Mouse (Mus musculus) lung, embryonic 16.5 days (tissue): ENCODE data around the gene Rhot1. TPM values are rescaled to one million over a fixed set of nuclear protein-coding genes. Genes with fewer than 3 reads are reported as not detected.

Experiments used
- ATAC-seq: fragments of 200-750 bp; cut with Nextera tagmentation; 2 replicates; pipeline ENCODE4 v1.8.0; 2017; ENCODE audit warnings: low read depth, mild to moderate bottlenecking, moderate library complexity
- H3K27ac ChIP-seq: fragments of 300-500 bp; sonication (generic); 2 replicates; pipeline ENCODE4 v1.5.1; 2014; ENCODE audit warnings: mild to moderate bottlenecking, control low read depth, low read length
- H3K27me3 ChIP-seq: fragments of 300-500 bp; sonication (generic); 2 replicates; pipeline ENCODE4 v1.6.1; 2014; ENCODE audit warnings: low read depth, low read length, mixed read lengths; ENCODE audit not compliant: control insufficient read depth, insufficient read depth
- H3K36me3 ChIP-seq: fragments of 300-500 bp; sonication (generic); 2 replicates; pipeline ENCODE4 v1.6.1; 2014; ENCODE audit warnings: low read length; ENCODE audit not compliant: control insufficient read depth, insufficient read depth
- H3K4me1 ChIP-seq: fragments of 300-500 bp; sonication (generic); replicated peaks from 2 replicates; pipeline ENCODE4 v1.6.1; 2014; ENCODE audit warnings: low read length, mixed read lengths; ENCODE audit not compliant: control insufficient read depth, insufficient read depth
- H3K4me2 ChIP-seq: fragments of 300-500 bp; sonication (generic); 2 replicates; pipeline ENCODE4 v1.6.1; 2014; ENCODE audit warnings: low read depth, low read length, control low read depth
- H3K4me3 ChIP-seq: fragments of 300-500 bp; sonication (generic); 2 replicates; pipeline ENCODE4 v1.5.1; 2014; ENCODE audit warnings: mild to moderate bottlenecking, low read length, control low read depth
- H3K9ac ChIP-seq: fragments of 300-500 bp; sonication (generic); 2 replicates; pipeline ENCODE4 v1.6.1; 2014; ENCODE audit warnings: low read length, control low read depth
- H3K9me3 ChIP-seq: fragments of 300-500 bp; sonication (generic); 2 replicates; pipeline ENCODE4 v1.6.1; 2016; ENCODE audit warnings: low read length; ENCODE audit not compliant: control insufficient read depth
- WGBS: fragments of 180-500 bp; shearing (Covaris S2); extraction: QIAGEN DNeasy Blood & Tissue Kit; methylation state at CpG from one replicate; pipeline ENCODE4 v1.1.7; 2014; 5-methylcytosine and 5-hydroxymethylcytosine counted together
- polyA plus RNA-seq: library from polyadenylated mRNA; unstranded; fragments of >200 nt; fragmentation: Nextera tagmentation; extraction: Ambion mirVana; gene quantifications from 2 replicates; pipeline ENCODE4 v1.2.1, GENCODE M21; 2015

Gene Rhot1
- polyA plus RNA-seq, 1 experiment from 2014 or later: 48.5 TPM

DNA sequence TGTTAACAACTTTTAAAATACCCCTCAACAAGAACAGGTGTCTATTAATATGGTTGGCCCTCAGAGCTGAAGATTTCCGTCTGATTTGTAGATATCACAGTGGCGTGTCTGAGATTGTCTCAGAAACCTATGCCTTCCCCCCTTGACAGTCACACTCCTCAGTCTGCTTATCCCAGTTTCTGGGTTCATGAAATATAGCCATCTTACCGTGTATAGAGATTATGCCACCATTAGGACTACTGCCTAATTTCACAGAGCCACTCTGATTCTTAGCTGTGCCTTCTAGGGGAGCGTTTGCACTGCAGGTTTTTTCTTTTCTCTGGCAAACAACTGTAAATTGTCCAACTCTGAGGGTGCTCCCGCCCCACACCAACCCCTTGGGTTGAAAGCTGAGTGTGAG is 62.3 kb downstream of the Rhot1 start:
- Histone ChIP-seq H3K4me2 (no peak overlapping the region), H3K27ac (no peak overlapping the region), H3K27me3 (no peaks in the 10 kb centered on the region), H3K9ac (no peak overlapping the region), H3K9me3 (0 out of 2 replicates have a peak, but pooled peaks cover 3% of the 10 kb centered on the region), H3K36me3 (peaks cover 6% of the 10 kb centered on the region), H3K4me3 (no peak overlapping the region), H3K4me1 (no peaks in the 10 kb centered on the region)
- ATAC-seq: no peak
- WGBS: 73% methylated on average over 5 of the region's 5 CpGs

DNA sequence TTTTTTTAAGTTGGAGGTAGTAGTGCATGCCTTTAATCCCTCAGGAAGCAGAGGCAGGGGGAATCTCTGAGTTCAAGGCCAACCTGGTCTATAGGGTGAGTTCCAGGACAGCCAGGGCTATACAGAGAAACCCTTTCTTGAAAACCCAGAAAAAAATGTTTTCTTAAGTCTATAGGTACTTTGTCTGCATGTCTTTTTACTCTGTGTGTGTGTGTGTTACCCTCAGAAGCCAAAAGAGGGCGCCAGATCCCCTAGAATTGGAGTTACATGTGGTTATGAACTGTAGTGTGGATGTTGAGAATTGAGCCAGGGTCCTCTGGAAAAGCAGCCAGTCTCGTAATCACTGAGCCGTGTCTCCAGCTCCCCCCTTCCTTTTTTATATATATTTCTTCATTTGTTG is 66.2 kb downstream of the Rhot1 start:
- whole genome bisulfite sequencing: 43% methylated on average over 3 of the region's 3 CpGs
- Histone ChIP-seq H3K4me3 (no peak overlapping the region), H3K27me3 (no peaks in the 10 kb centered on the region), H3K9me3 (0 out of 2 replicates have a peak, but pooled peaks cover 3% of the 10 kb centered on the region), H3K36me3 (no peaks in the 10 kb centered on the region), H3K9ac (no peak overlapping the region), H3K4me2 (no peak overlapping the region), H3K27ac (no peak overlapping the region), H3K4me1 (no peaks in the 10 kb centered on the region)
- ATAC-seq: no peak

DNA sequence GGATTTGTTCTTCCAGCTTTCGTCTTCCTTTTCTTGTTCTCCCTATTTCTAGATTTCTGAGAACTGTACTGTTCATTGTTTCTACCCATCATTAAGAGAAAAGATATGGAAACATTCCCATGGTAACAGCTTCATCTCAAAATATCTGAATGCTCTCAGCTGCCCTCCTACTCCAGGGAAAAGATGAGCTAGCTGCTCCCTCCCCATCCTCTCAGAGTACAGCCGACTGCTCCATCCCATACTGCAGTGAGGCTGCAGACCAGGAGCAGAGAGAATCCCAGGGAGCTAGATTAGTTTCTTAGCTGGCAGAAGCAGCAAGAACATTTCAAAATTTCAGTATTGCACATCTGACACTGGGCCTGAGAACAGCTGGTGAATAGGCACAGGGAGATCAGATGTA is 69.2 kb downstream of the Rhot1 start:
- Histone ChIP-seq H3K9me3 (0 out of 2 replicates have a peak, but pooled peaks cover 3% of the 10 kb centered on the region), H3K4me2 (no peak overlapping the region), H3K4me3 (no peak overlapping the region), H3K9ac (no peak overlapping the region), H3K36me3 (no peaks in the 10 kb centered on the region), H3K27ac (no peak overlapping the region), H3K4me1 (no peaks in the 10 kb centered on the region), H3K27me3 (no peaks in the 10 kb centered on the region)
- WGBS: 65% methylated on average over 2 of the region's 2 CpGs
- ATAC-seq: no peak

DNA sequence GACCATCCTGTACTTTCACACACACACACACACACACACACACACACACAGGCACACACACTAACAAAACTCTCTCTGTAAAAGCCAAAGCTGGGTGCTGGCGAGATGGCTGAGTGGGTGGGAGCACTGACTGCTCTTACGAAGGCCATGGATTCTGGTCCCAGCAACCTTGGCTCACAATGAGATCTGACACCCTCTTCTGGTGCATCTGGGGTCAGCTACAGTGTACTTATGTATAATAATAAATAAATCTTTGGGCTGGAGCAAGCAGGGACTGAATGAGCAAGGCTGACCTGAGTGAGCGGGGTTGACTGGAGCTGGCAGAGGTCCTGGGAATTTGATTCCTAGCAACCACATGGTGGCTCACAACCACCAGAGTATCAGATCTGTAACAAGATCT is 75.0 kb downstream of the Rhot1 start:
- Histone ChIP-seq H3K27ac (no peak overlapping the region), H3K36me3 (no peaks in the 10 kb centered on the region), H3K27me3 (no peaks in the 10 kb centered on the region), H3K9ac (no peak overlapping the region), H3K9me3 (no peaks in the 10 kb centered on the region), H3K4me2 (no peak overlapping the region), H3K4me3 (no peak overlapping the region), H3K4me1 (no peaks in the 10 kb centered on the region)
- no peak for ATAC-seq
- WGBS: 58% methylated on average over 3 of the region's 3 CpGs

DNA sequence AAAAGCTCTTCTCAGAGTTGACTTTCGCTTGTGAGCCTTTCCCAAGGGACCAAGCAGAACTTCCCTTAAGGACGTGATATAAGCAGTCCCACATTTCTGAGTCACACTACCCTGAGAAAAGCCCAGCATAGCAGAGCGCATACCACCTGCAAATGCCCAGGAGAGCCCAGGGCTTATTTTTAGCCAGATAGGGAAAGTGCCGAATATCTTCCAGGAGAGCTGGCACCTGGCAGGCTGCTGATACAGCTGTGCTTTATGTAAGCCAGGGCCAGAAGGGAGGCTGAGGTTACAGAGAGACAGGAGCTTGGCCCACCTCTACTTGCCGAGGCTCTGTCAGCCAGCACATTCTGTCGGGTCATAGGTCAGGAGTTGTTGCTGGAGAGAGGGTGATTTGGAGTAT is 75.8 kb downstream of the Rhot1 start:
- no peak overlapping the region for H3K27ac ChIP-seq
- peaks cover 4% of the 10 kb centered on the region; the same call in 1 of the 2 replicates for H3K4me1 ChIP-seq
- H3K4me2 ChIP-seq: no peak overlapping the region
- 37% methylated on average over 6 of the region's 6 CpGs for whole genome bisulfite sequencing
- H3K9ac ChIP-seq: no peak overlapping the region
- no peak for ATAC-seq
- H3K9me3 ChIP-seq: no peaks in the 10 kb centered on the region
- no peak overlapping the region for H3K4me3 ChIP-seq
- H3K27me3 ChIP-seq: no peaks in the 10 kb centered on the region
- no peaks in the 10 kb centered on the region for H3K36me3 ChIP-seq

DNA sequence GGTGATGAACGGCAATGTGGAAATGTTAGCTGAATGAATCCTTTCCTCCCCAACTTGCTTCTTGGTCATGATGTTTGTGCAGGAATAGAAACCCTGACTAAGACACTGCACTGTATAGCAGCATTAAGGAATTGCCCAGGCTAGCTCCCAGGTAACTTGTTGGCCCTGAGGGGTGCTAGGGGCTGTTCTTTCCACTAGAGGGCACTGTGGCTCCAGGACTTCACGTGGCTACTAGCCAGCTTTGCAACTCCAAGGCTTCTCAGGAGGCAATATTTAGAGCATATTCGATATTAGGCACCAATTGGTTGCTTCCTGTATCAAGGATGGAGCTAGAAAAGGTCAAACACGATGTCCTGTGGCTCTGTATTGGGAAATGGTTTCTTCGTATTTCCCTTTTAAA is 78.3 kb downstream of the Rhot1 start:
- H3K4me1 ChIP-seq: peaks cover 6% of the 10 kb centered on the region
- no peaks in the 10 kb centered on the region for H3K27me3 ChIP-seq
- ATAC-seq: no peak
- no peak overlapping the region for H3K27ac ChIP-seq
- H3K4me2 ChIP-seq: no peak overlapping the region
- H3K9ac ChIP-seq: no peak overlapping the region
- no peaks in the 10 kb centered on the region for H3K36me3 ChIP-seq
- no peak overlapping the region for H3K4me3 ChIP-seq
- no peaks in the 10 kb centered on the region for H3K9me3 ChIP-seq
- WGBS: 17% methylated on average over 5 of the region's 5 CpGs

DNA sequence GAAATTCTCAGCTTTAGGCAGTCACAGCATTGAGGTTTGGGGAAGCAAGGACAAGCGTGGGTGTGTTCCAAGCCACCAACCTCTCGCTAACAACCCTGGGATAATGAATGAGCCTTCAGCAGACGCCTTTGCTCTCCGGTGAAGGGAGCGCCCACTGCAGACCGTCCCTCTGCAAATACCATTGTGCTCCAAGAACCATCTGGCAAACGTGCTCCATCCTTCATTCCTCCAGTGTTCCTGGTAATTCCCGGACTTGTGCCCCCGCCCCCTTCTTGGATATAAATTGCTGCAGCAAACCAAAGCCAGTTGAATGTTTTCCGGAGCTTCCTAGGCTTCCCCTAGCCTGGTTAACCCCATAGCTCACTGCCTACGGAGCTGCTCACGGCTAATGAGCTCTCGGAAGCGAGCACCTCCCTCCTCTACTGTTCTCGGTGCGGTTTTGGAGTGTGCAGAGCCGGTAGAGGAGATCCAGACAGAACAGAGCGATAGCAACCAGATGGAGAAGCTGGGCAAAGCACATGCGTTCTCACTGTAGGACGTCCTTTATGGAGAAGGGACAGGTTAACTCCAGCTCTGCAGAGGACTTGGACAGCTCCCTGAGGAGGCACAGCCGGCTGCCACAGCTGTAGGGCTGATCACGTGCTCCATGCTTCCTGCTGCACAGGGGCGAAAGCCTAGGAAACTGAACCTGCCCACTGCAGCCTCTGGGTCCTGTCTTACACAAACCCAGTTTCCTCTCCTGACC is 81.1 kb downstream of the Rhot1 start:
- peak overlapping the region; percentile 47 for H3K4me2 ChIP-seq
- peaks cover 6% of the 10 kb centered on the region for H3K4me1 ChIP-seq
- H3K27me3 ChIP-seq: no peaks in the 10 kb centered on the region
- H3K9me3 ChIP-seq: no peaks in the 10 kb centered on the region
- peak overlapping the region; percentile 26; the same call in 1 of the 2 replicates for H3K27ac ChIP-seq
- H3K36me3 ChIP-seq: no peaks in the 10 kb centered on the region
- WGBS: 2% methylated on average over 23 of the region's 23 CpGs
- peak; percentile 89 for ATAC-seq
- no peak overlapping the region for H3K9ac ChIP-seq
- peak overlapping the region; percentile 26 for H3K4me3 ChIP-seq

DNA sequence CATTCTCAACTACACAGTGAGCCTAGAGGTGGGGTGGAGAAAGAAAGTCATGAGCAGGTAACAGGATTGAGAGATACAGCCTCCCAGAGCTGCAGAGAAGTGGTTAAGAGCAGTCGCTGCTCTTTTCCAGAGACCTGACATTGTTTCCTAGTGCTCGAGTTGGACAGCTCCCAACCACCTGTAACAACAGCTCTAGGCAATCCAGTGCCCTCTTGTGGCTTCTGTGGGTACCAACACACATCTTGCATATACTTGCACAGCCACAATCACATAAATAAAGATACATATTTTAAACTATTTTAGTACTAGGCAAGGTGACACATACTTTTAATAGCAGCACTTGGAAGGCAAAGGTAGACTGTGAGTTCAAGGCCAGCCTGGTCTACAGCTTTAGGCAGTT is 82.2 kb downstream of the Rhot1 start:
- Histone ChIP-seq H3K4me1 (peaks cover 11% of the 10 kb centered on the region), H3K36me3 (no peaks in the 10 kb centered on the region), H3K27ac (no peak overlapping the region), H3K4me2 (no peak overlapping the region), H3K4me3 (no peak overlapping the region), H3K9ac (no peak overlapping the region), H3K9me3 (no peaks in the 10 kb centered on the region), H3K27me3 (peaks cover 7% of the 10 kb centered on the region; the same call in 1 of the 2 replicates)
- 63% methylated on average over 2 of the region's 2 CpGs for WGBS
- no peak for ATAC-seq

DNA sequence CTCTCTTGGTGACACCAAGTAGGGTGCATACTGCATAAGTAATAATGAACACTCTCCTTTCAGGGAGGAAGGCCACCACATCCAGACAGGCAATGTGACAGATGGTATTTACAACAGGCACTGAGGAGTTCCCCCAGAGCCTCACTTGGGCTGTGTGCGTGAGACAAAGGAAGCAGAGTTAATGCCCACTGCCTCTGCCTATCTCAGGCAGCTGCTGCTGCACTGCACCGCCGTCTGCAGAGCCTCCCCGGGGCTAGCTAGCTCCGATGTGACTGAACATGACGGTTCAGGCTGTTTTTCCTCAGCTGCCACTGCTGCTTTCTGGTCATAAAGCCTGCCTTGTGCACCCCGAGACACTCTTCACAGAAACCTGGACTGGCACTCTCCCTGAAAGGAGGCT is 83.6 kb downstream of the Rhot1 start:
- Histone ChIP-seq H3K27me3 (peaks cover 9% of the 10 kb centered on the region; the same call in 1 of the 2 replicates), H3K9ac (no peak overlapping the region), H3K4me3 (no peak overlapping the region), H3K27ac (no peak overlapping the region), H3K4me1 (peaks cover 11% of the 10 kb centered on the region), H3K36me3 (no peaks in the 10 kb centered on the region), H3K4me2 (no peak overlapping the region), H3K9me3 (no peaks in the 10 kb centered on the region)
- ATAC-seq: no peak
- 63% methylated on average over 7 of the region's 7 CpGs for WGBS
